Mouse (Mus musculus): Measurements from ENCODE around the gene St7l. TPM values are rescaled to one million over a fixed set of nuclear protein-coding genes. Genes with fewer than 3 reads are reported as not detected.
A peak's percentile ranks its signal among the peaks of the same experiment; 100 is the strongest.

St7l gene
- polyA plus RNA-seq, 1 experiment, result 13.2 TPM

- H3ac ChIP-seq (ENCODE audit: control insufficient read depth, insufficient read length), result no peak overlapping the region
- no peak for TF ChIP-seq REST (IDR thresholded peaks at IDR 0.05; ENCODE audit: insufficient read depth, insufficient read length)
- no peak for TF ChIP-seq TCF12 (IDR thresholded peaks at IDR 0.05; ENCODE audit: insufficient read depth, poor library complexity, severe bottlenecking)
- TF ChIP-seq POLR2AphosphoS2 (IDR thresholded peaks at IDR 0.05; ENCODE audit: insufficient read length, low read depth), result no peak
- no peak for TF ChIP-seq MYOG (IDR thresholded peaks at IDR 0.05; ENCODE audit: control insufficient read depth in 1 of 3, insufficient read depth in 1 of 3, insufficient read length in 2 of 3, low read depth in 2 of 3)
- TF ChIP-seq SRF (IDR thresholded peaks at IDR 0.05; ENCODE audit: control insufficient read depth, insufficient read length, low read depth), result no peak
- TF ChIP-seq E2F4 (IDR thresholded peaks at IDR 0.05; ENCODE audit: insufficient read depth), result no peak
- no peak for TF ChIP-seq TCF3 (IDR thresholded peaks at IDR 0.05; ENCODE audit: insufficient read length, low read depth)
- TF ChIP-seq MYOD1 (IDR thresholded peaks at IDR 0.05; ENCODE audit: control insufficient read depth in 1 of 3, insufficient read length in 2 of 3, low read depth in 2 of 3), result no peak
- TF ChIP-seq USF1 (IDR thresholded peaks at IDR 0.05; ENCODE audit: low read depth), result no peak
- TF ChIP-seq CEBPB (IDR thresholded peaks at IDR 0.05; ENCODE audit: insufficient read depth, poor library complexity, severe bottlenecking), result no peak
- TF ChIP-seq MAX (IDR thresholded peaks at IDR 0.05; ENCODE audit: low read depth), result no peak
- TF ChIP-seq POLR2A (IDR thresholded peaks at IDR 0.05; ENCODE audit: insufficient read length, low read depth), result no peak
- H3K79me2 ChIP-seq (ENCODE audit: control insufficient read depth, insufficient read depth), result peaks cover 99% of the 10 kb centered on the region
- no peaks in the 10 kb centered on the region for H3K36me3 ChIP-seq (ENCODE audit: control insufficient read depth, insufficient read depth)
- no peak overlapping the region for H3K4me2 ChIP-seq (ENCODE audit: low read depth)
- no peak overlapping the region for H3K4me3 ChIP-seq
- H3K27me3 ChIP-seq (ENCODE audit: control insufficient read depth, insufficient read depth, insufficient read length), result no peaks in the 10 kb centered on the region
Observed at GRCm38 (mm10) chr3:104854866-104855265, 8.9 kb upstream of the St7l start.

GRCm38 (mm10) chr3:104856106-104856505 lies 7.7 kb upstream of the St7l start:
- no peak overlapping the region for H3K4me2 ChIP-seq (ENCODE audit: low read depth)
- no peak overlapping the region for H3ac ChIP-seq (ENCODE audit: control insufficient read depth, insufficient read length)
- TF ChIP-seq TCF12 (IDR thresholded peaks at IDR 0.05; ENCODE audit: insufficient read depth, poor library complexity, severe bottlenecking) (no peak), MYOD1 (IDR thresholded peaks at IDR 0.05; ENCODE audit: control insufficient read depth in 1 of 3, insufficient read length in 2 of 3, low read depth in 2 of 3) (no peak), POLR2AphosphoS2 (IDR thresholded peaks at IDR 0.05; ENCODE audit: insufficient read length, low read depth) (no peak), REST (IDR thresholded peaks at IDR 0.05; ENCODE audit: insufficient read depth, insufficient read length) (no peak), POLR2A (IDR thresholded peaks at IDR 0.05; ENCODE audit: insufficient read length, low read depth) (no peak), USF1 (IDR thresholded peaks at IDR 0.05; ENCODE audit: low read depth) (no peak), MYOG (IDR thresholded peaks at IDR 0.05; ENCODE audit: control insufficient read depth in 1 of 3, insufficient read depth in 1 of 3, insufficient read length in 2 of 3, low read depth in 2 of 3) (no peak), CEBPB (IDR thresholded peaks at IDR 0.05; ENCODE audit: insufficient read depth, poor library complexity, severe bottlenecking) (no peak), SRF (IDR thresholded peaks at IDR 0.05; ENCODE audit: control insufficient read depth, insufficient read length, low read depth) (no peak), E2F4 (IDR thresholded peaks at IDR 0.05; ENCODE audit: insufficient read depth) (no peak), MAX (IDR thresholded peaks at IDR 0.05; ENCODE audit: low read depth) (no peak), TCF3 (IDR thresholded peaks at IDR 0.05; ENCODE audit: insufficient read length, low read depth) (no peak)
- no peaks in the 10 kb centered on the region for H3K36me3 ChIP-seq (ENCODE audit: control insufficient read depth, insufficient read depth)
- H3K4me3 ChIP-seq, result no peak overlapping the region
- H3K27me3 ChIP-seq (ENCODE audit: control insufficient read depth, insufficient read depth, insufficient read length), result no peaks in the 10 kb centered on the region
- H3K79me2 ChIP-seq (ENCODE audit: control insufficient read depth, insufficient read depth), result peaks cover 99% of the 10 kb centered on the region

GRCm38 (mm10) chr3:104858560-104858959 lies 5.2 kb upstream of the St7l start:
- H3K79me2 ChIP-seq (ENCODE audit: control insufficient read depth, insufficient read depth), result peaks cover 99% of the 10 kb centered on the region
- no peak overlapping the region for H3K4me2 ChIP-seq (ENCODE audit: low read depth)
- no peak overlapping the region for H3ac ChIP-seq (ENCODE audit: control insufficient read depth, insufficient read length)
- H3K4me3 ChIP-seq, result no peak overlapping the region
- H3K36me3 ChIP-seq (ENCODE audit: control insufficient read depth, insufficient read depth), result no peaks in the 10 kb centered on the region
- TF ChIP-seq POLR2AphosphoS2 (IDR thresholded peaks at IDR 0.05; ENCODE audit: insufficient read length, low read depth), result no peak
- no peak for TF ChIP-seq TCF12 (IDR thresholded peaks at IDR 0.05; ENCODE audit: insufficient read depth, poor library complexity, severe bottlenecking)
- TF ChIP-seq USF1 (IDR thresholded peaks at IDR 0.05; ENCODE audit: low read depth), result no peak
- TF ChIP-seq MYOG (IDR thresholded peaks at IDR 0.05; ENCODE audit: control insufficient read depth in 1 of 3, insufficient read depth in 1 of 3, insufficient read length in 2 of 3, low read depth in 2 of 3), result no peak
- no peak for TF ChIP-seq CEBPB (IDR thresholded peaks at IDR 0.05; ENCODE audit: insufficient read depth, poor library complexity, severe bottlenecking)
- TF ChIP-seq MYOD1 (IDR thresholded peaks at IDR 0.05; ENCODE audit: control insufficient read depth in 1 of 3, insufficient read length in 2 of 3, low read depth in 2 of 3), result no peak
- no peak for TF ChIP-seq TCF3 (IDR thresholded peaks at IDR 0.05; ENCODE audit: insufficient read length, low read depth)
- TF ChIP-seq SRF (IDR thresholded peaks at IDR 0.05; ENCODE audit: control insufficient read depth, insufficient read length, low read depth), result no peak
- TF ChIP-seq POLR2A (IDR thresholded peaks at IDR 0.05; ENCODE audit: insufficient read length, low read depth), result no peak
- no peak for TF ChIP-seq MAX (IDR thresholded peaks at IDR 0.05; ENCODE audit: low read depth)
- TF ChIP-seq E2F4 (IDR thresholded peaks at IDR 0.05; ENCODE audit: insufficient read depth), result no peak
- TF ChIP-seq REST (IDR thresholded peaks at IDR 0.05; ENCODE audit: insufficient read depth, insufficient read length), result no peak
- no peaks in the 10 kb centered on the region for H3K27me3 ChIP-seq (ENCODE audit: control insufficient read depth, insufficient read depth, insufficient read length)

GRCm38 (mm10) chr3:104864651-104865340 lies 991 bp downstream of the St7l start:
- Histone ChIP-seq H3ac (ENCODE audit: control insufficient read depth, insufficient read length) (peak overlapping the region; percentile 48), H3K4me2 (ENCODE audit: low read depth) (peak overlapping the region; percentile 95), H3K27me3 (ENCODE audit: control insufficient read depth, insufficient read depth, insufficient read length) (no peaks in the 10 kb centered on the region), H3K36me3 (ENCODE audit: control insufficient read depth, insufficient read depth) (peaks cover 3% of the 10 kb centered on the region), H3K4me3 (peak overlapping the region; percentile 100), H3K79me2 (ENCODE audit: control insufficient read depth, insufficient read depth) (peaks cover 62% of the 10 kb centered on the region)
- TF ChIP-seq MYOG (IDR thresholded peaks at IDR 0.05; ENCODE audit: control insufficient read depth in 1 of 3, insufficient read depth in 1 of 3, insufficient read length in 2 of 3, low read depth in 2 of 3) (peak in 2 of 3 experiments; percentile 84 to 93), TCF3 (IDR thresholded peaks at IDR 0.05; ENCODE audit: insufficient read length, low read depth) (peak; percentile 11), TCF12 (IDR thresholded peaks at IDR 0.05; ENCODE audit: insufficient read depth, poor library complexity, severe bottlenecking) (no peak), SRF (IDR thresholded peaks at IDR 0.05; ENCODE audit: control insufficient read depth, insufficient read length, low read depth) (no peak), POLR2AphosphoS2 (IDR thresholded peaks at IDR 0.05; ENCODE audit: insufficient read length, low read depth) (peak; percentile 79), CEBPB (IDR thresholded peaks at IDR 0.05; ENCODE audit: insufficient read depth, poor library complexity, severe bottlenecking) (no peak), MYOD1 (IDR thresholded peaks at IDR 0.05; ENCODE audit: control insufficient read depth in 1 of 3, insufficient read length in 2 of 3, low read depth in 2 of 3) (peak in 2 of 3 experiments; percentile 85 to 92), USF1 (IDR thresholded peaks at IDR 0.05; ENCODE audit: low read depth) (no peak), POLR2A (IDR thresholded peaks at IDR 0.05; ENCODE audit: insufficient read length, low read depth) (peak; percentile 78)

Measured in myocyte (in vitro differentiated cells).